ENCODE assay signal across 13 mouse cellular contexts in the genomic region with DNA sequence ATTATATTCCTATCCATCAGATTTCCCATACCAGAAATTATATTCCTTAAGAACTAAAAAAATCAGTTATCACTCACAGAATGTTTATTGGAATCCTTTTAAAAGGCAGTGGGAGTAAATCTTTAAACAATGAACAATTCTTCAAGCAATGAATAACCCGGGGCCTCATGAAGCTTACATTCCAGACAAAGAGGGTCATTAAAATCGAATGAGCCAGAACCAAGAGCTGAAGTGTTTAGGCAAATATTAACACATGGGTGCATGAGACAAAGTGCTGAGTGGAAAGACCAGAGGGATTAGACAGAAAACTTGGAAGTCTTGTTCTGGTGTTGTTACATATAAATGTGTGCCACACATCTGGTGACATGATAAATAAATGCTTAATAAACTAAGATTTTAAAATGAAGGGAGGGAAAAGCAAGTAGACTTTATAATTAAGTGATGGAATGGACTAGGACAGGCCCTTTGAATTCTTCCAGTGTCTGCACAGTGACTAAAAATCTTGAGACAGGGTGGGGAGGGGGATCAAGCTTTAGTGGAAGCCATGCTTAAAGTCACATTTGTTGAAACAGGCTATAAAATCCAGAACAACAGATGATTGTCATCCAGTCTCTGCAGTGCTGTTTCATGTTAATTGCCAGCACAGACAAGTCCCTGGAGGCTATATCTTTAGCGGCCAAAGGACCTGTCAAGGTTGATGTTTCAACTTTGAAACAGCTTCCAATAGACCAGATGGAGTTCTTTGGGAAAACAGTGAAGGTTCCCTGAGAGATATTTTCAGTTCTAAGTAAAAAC.
DNase-seq lines count a peak whose midpoint lies in the region; ATAC-seq lines count a peak whose summit lies in the region.
"Had no signal": no experiment of that assay in that cellular context is flagged by ENCODE, and none has a peak within 500 bp of the region (broad histone marks: within the 10 kb centered on the region; RNA-seq: fewer than 3 reads in every experiment).

No protein-coding gene starts in this region.

- no peaks in the 10 kb centered on the region for H3K27me3 ChIP-seq in forebrain, embryonic 11.5 days (ENCODE audit: control insufficient read depth, insufficient read depth, low read length)
- no peaks in the 10 kb centered on the region for H3K27me3 ChIP-seq in forebrain, embryonic 13.5 days
- H3K27me3 ChIP-seq: heart, embryonic 15.5 days; liver, embryonic 13.5 days had no signal

- H3K9me3 ChIP-seq in forebrain, embryonic 11.5 days (ENCODE audit: control insufficient read depth, low read length): no peaks in the 10 kb centered on the region
- no peaks in the 10 kb centered on the region for H3K9me3 ChIP-seq in forebrain, embryonic 13.5 days (replicated peaks)
- H3K9me3 ChIP-seq: heart, embryonic 15.5 days; liver, embryonic 13.5 days had no signal

- no peaks in the 10 kb centered on the region for H3K4me1 ChIP-seq in forebrain, embryonic 11.5 days (replicated peaks; ENCODE audit: control insufficient read depth, insufficient read depth, low read length)
- H3K4me1 ChIP-seq in forebrain, embryonic 13.5 days: peaks cover 4% of the 10 kb centered on the region
- H3K4me1 ChIP-seq: heart, embryonic 15.5 days; liver, embryonic 13.5 days had no signal

- H3K9ac ChIP-seq in forebrain, embryonic 11.5 days (ENCODE audit: low read length): no peak overlapping the region
- H3K9ac ChIP-seq in forebrain, embryonic 13.5 days: no peak overlapping the region
- H3K9ac ChIP-seq: heart, embryonic 15.5 days; liver, embryonic 13.5 days had no signal

- DNase-seq in kidney, adult 11 months: peak; percentile 15
- no peak for DNase-seq in kidney, adult 18-20 months
- DNase-seq in embryo, embryonic 10.5 days (ENCODE audit: low spot score): peak; percentile 37
- peak; percentile 23 to 66 for DNase-seq in kidney, adult 8-10 months
- peak; percentile 48 for DNase-seq in lung, postnatal 25 days (ENCODE audit: low spot score)
- no peak for DNase-seq in forebrain, embryonic 11.5 days (ENCODE audit: low spot score)
- DNase-seq: liver, embryonic 13.5 days; spleen, adult 18-20 months had no signal

- H3K4me3 ChIP-seq in forebrain, embryonic 11.5 days (ENCODE audit: low read depth, low read length): no peak overlapping the region
- H3K4me3 ChIP-seq in forebrain, embryonic 13.5 days: no peak overlapping the region
- H3K4me3 ChIP-seq: heart, embryonic 15.5 days; liver, embryonic 13.5 days had no signal

- 35% methylated on average over 3 of the region's 3 CpGs for WGBS in forebrain, embryonic 11.5 days
- WGBS in forebrain, embryonic 13.5 days: 20% methylated on average over 3 of the region's 3 CpGs

- no peak overlapping the region for H3K27ac ChIP-seq in forebrain, embryonic 11.5 days (ENCODE audit: low read depth, low read length)
- H3K27ac ChIP-seq in forebrain, embryonic 13.5 days: no peak overlapping the region
- H3K27ac ChIP-seq: heart, embryonic 15.5 days; liver, embryonic 13.5 days had no signal

- H3K4me2 ChIP-seq in forebrain, embryonic 11.5 days (ENCODE audit: low read depth, low read length, severe bottlenecking): no peak overlapping the region
- H3K4me2 ChIP-seq in forebrain, embryonic 13.5 days: no peak overlapping the region
- H3K4me2 ChIP-seq: heart, embryonic 15.5 days; liver, embryonic 13.5 days had no signal

- no peak for ATAC-seq in forebrain, embryonic 11.5 days (replicated peaks; ENCODE audit: low FRiP score)
- ATAC-seq in forebrain, embryonic 13.5 days: no peak
- ATAC-seq: activated CD4-positive, CD25-positive, alpha-beta regulatory T cell, adult 4 months; forebrain, embryonic 16.5 days; midbrain, embryonic 16.5 days had no signal

- no peaks in the 10 kb centered on the region for H3K36me3 ChIP-seq in forebrain, embryonic 11.5 days (ENCODE audit: control insufficient read depth, insufficient read depth, low read length)
- no peaks in the 10 kb centered on the region for H3K36me3 ChIP-seq in forebrain, embryonic 13.5 days (ENCODE audit: poor library complexity, severe bottlenecking)
- H3K36me3 ChIP-seq: heart, embryonic 15.5 days; liver, embryonic 13.5 days had no signal

Comparison
In these comparisons a context has a peak if more than half of its experiments do, and no peak if none do; other contexts are left out.
1. DNase-seq: peak in kidney, adult 11 months (single experiment), embryo, embryonic 10.5 days (single experiment), kidney, adult 8-10 months (2 of 2) and lung, postnatal 25 days (single experiment); none in kidney, adult 18-20 months (single experiment) and forebrain, embryonic 11.5 days (single experiment).